Mouse (Mus musculus) frontal cortex, postnatal 10 days (tissue): ENCODE results near the gene Pnma1.
A peak's percentile ranks its signal among the peaks of the same experiment; 100 is the strongest.

Experiments used
- DNase-seq, 2 experiments: peaks; one replicate each; pipeline ENCODE4 v3.0.0; 2022; ENCODE audit warnings: low spot score in 2 of 2, mixed read lengths in 1 of 2

Gene Pnma1

DNA sequence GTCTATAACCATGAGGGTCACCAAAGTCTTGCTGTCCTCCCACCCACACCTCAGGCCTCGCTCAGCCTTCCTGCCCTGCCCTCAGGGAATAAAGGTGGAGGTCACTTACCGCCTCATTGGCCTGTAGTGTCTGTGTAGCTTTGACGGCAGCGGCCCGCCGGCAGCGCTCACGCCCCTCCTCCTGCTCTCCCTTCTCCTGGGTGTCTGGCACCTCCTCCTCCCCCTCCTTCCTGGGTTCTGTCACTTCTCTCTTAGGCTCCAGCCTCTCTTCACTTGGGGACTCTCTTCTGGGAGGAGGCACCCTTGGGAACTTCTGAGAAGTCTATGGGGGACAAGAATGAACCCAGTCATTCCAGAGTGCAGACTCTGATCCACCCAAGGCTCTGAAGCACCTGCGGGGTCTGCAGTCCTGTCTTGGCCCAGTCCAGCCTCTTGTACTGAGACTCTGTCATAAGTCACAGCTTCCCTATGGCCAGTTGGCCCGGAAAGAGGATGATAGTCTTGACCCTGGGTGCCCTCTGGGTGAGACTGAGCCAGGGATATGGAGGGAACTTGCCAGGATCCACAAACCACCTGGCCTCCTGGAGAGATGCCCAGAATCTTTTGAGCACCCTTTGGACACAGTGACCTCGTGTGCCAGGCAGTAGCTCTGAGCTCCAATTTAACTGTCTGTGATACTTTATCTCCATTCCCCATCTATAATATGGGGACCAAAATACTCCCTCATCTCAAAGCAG is 6.7 kb upstream of the Pnma1 start:
- DNase-seq, result no peak

DNA sequence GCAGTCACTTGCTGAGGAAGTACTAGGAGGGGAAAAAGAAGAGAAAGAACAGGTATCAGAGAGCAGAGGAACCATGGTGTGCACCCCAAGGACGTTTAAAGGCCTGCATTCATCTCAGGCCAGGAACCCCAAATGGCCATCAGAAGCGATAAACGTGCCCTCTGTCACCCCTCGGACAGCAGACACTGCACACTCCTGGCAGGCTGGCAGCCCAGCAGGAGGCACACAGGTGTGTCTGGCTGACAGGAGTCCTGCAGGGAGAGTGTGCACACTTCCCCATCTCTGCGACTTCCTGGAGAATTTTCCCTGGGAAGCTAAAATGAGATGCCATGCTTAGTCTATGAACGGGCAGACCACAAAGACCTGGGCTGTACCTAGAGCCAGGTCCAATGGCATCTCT is 5.1 kb upstream of the Pnma1 start:
- no peak for DNase-seq

DNA sequence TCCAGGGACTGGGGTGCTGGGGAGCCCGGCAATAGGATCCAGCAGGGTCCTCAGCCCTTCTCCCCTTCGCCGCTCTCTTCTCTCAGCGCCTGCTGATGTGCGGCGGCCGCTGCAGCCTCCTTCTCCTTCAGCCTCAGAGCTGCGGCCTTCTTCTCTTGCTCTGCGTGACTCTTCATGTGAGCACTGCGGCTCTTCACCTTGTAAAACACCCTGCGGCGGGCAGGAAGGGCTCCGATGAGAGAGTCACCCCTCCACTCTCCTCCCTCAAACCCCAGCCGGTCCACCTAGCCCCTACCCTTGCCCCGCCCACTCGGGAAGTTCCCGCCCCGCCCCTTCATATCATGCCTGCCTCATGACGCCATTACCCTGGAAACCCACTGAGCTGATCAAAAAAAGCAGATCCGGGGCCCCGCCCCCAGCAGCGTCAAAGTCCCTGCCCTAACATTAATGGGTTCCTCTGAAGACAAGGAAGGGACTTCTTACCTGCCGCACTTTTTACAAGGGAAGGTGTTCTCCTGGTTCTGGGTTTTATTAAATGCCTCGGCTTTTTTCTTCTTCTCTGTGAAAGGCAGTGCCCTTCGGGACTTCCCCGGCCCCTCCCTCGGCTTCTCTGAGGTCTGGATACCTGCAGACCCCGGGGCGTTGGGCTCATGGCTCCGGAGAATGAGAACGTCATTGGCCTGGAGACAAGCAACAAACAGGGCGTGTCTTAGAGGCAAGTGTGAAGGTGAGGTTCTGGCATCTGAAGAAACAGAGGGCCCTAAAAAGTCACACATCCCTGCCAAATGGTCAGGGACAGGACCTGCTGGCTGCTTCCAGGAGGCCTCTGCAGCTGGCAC is 4.3 kb upstream of the Pnma1 start:
- DNase-seq, result no peak

DNA sequence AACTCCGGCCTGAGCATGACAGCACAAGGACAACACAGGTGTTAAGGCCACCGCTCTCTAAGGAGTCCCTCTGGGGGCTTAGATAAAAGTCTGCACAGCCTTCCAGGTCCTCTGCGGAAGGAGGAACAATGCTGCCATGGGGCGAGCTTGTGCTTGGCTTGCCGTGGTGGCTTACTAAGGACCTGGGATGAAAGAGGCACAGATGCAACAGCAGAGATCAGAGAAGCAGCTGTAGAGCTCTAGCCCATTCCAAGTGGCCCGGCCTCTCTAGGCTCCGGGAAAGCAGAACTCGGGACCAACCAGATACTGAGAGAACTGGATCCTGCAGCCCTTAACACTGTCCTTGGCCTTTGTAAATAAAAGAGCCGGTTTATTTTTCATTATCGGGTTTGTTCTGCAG is 3.6 kb upstream of the Pnma1 start:
- DNase-seq, result no peak

DNA sequence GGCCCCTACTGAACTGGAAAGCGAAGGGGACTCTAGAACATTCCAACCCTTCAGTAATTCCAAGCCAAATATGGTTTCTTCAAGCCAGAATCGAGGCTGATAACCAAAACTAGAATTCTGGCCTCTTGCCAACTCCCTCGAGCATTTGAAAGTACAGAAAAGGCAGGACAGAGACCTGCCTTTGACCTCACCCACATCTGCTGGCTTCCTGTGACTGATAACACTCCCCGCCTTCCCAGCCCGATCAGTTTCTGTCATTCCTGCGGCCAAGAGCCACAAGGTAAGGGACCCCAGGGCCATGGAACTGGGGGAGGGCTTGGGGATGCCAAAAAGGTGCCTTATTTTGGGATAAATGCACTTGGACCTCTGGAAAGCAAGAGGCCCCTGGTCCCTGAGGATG is 2.7 kb upstream of the Pnma1 start:
- DNase-seq, result no peak

DNA sequence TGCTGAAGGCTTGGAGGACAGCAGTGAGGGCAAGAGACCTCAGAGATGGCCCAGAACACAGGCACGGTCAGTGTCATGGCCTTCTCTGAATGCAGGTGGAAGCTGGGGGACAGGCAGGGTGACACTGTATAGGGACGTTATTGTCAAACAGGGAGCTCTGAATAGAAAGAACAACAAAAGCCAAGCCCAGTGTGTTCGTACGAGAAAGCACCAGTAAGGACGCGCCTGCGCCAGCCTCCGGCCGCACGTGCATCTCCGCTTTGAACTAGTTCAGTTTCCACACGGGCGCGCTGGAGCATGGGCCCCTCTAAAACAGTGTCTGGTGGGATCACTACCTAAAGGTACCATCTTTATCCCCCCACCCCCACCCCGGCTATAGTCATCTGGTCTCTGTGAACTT is 1.7 kb upstream of the Pnma1 start:
- DNase-seq, result no peak

DNA sequence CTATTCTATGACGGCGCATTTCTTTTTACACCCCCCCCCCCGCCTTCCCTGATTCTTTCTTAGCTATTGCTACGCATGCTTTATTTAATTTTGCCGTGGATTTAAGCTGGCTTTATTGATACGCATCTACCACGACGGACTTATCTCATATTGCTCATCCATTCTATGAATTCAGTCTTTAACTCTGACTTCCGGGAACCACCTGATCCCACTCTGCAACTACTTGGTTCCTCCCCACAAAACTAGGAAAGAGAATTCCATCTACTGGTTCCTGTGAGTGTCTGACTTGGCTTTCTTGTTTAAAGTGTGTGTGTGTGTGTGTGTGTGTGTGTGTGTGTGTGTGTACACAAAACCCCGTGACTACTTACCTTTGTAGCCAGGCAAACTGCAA is 328 bp upstream of the Pnma1 start:
- no peak for DNase-seq

DNA sequence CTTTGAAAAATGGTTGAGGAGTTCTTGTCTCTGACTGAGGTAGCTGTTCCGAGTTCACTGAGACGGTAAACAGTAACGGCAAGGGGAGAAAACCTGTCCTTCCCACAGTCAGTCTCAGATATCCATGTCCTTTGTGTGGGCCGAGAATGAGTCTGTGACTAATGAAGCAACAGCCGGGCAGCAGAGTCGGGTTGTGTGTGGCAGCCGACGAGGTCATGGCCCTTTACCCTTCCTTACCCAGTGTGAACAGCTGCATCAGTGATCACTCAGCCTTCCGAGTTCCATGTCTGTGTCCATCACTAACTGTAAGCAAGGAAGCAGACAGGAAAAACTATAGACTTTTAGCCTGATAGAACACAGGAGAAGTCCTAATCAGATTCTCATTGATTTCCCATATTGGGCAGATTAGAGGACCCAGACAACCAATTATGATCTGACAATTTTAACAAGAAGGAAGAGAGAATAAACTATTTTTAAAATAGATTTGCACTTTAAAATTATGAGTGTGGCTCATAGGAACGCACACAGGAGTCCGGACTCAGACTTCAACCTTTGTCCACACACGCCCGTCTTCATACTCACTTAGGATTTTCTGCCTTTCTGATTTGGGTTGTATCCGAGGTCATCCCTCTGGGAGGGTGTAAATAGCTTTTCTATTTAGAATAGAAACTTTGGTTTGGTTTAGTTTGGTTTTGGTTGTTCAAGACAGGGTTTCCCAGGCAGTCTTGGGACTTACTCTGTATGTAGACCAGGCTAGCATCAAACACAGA is 5.8 kb downstream of the Pnma1 start:
- no peak for DNase-seq

DNA sequence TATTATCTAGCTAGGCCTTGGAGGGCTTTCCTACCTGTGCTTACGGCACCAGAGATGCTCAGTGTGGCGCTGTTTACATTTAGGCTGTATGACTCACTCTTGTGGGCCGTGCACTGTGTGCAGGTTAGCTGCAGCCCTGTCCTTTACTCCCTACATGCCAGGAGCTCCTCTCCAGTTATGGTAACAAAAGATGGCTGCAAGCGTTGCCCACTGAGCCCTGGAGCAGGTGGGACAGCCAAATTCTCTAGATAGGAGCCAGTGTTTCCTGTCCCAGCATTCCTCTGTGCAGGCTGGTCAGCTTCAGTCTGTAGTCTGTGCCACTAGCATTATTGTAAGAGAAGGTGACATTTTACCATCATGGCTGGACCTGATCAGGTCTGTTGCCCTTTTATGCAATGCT is 7.0 kb downstream of the Pnma1 start:
- no peak for DNase-seq

DNA sequence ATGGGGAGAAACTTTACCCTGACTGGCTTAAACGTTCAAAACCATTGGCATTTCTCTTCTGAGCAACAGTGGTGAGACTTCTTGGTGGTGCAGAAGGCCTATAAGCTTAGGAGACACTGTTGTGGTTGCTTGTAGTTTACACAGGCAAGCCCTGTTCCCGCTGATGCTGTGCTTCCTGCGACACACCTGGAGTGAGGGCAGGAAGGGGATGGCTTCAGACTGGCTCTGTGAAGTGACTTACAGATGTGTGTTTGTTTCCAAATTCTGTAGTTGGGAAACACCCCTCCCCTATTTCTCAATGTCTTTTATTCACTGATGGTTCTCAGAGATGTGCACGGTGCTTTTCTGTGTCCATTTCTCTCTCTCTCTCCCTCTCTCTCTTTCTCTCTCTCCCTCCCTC is 8.2 kb downstream of the Pnma1 start:
- no peak for DNase-seq

DNA sequence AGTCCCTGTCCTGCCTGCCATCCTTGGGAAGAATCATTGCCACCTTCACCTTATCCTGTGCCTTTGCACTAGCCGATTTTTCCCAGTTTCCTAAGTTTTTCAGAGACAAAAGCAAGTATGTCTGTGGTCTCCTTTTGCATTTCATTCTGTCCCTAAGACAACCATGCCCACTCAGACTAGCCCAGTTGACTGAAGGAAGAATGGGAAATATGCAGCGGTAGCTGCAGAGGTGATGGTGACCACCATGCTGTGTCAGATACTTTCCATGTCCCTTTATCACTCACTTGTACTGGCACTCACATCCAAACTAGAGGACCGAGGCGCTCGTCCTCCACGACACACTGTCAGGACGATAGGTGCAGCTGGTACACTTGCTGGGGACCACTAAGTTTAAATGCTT is 11.2 kb downstream of the Pnma1 start:
- DNase-seq, result no peak

DNA sequence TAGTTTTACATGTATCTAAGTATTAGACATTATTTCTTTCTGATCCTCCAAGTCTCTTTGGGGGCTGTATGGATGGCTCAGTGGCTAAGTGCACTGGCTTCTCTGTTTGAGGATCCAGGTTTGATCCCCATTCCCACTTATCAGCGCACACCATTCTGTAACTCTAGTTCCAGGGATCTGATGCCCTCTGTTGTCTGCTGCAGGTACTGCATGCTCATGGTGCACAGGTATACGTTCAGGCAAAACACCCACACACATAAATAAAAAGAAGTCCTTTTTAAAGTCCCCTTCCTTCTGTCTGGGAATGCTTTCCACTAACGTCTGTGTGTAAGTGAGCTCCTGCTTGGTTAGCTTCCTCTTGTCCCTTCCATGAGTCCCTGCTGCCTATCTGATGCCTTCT is 16.0 kb downstream of the Pnma1 start:
- no peak for DNase-seq

DNA sequence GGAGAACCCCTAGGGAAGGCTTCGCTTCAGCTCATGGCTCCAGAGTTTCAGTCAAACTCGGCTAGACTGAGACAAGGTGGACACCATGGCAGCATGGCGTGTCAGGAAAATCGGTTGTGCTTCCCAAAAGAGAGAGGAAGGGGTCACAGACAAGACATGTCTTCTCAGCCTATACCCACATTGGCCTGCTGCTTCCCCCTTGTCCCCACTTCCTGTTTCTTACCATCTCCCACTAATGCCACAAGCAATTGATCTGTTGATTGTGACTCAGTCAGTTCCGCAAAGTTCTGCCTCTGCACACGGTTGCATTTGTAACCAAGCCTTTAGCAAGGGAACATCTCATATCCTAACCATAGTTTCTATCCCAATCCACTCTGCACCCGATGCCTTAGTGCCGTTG is 18.4 kb downstream of the Pnma1 start:
- DNase-seq, result no peak

DNA sequence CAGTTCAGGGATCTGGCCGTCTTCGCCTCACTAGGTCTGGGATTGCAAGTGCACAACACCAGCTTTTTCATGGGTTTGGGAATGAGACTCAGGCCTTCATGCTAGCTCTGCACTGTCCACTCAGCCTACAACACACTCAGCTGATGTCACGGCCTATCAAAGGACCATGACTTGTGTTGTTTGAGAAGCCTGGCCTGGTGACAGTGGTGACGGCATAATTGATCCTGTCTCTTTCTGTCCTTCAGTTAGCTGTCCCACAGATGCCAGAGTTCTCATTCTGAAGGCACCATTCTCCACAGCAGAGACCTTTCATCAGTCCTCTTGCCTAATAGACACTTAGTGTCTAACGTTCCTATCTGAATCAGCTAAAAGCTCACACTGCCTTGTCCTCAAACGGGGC is 19.7 kb downstream of the Pnma1 start:
- DNase-seq, result no peak

DNA sequence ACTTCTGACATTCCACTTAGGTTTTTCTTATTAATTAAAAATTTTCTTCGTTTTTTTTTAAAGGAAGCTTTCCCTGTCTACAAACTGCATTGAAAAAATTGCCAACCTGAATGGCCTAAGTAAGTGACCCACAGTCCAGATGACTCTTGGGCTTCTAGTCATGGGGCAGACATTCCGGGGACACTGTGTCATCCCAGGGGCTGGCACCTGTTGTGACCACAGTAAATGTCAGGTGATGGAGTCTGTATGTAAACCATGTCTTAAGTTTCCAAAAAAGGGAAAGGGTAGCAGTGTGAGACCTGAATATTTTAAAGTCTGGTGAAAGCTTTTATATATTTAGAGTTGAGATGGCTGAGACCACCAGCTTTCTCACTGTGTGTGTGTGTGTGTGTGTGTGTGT is 21.4 kb downstream of the Pnma1 start:
- no peak for DNase-seq

DNA sequence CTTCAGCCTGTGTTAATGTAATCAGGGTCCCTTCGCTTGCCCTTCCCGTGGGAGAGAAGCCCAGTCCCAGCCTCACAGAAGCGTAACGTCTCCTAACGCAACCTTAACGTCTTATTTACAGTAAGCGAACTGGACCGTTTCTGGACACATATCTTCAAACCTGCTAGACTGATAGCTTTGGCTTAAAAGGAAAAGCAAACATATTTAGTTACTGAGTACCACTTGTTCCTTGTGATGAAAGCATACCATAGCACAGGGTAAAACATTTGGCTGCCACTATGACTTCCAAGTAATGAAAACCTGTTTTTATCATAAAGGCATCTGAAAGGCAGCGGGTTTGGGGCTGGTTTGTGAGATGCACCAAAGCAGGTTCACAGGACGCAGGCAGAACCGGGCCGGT is 22.4 kb downstream of the Pnma1 start:
- DNase-seq, result no peak

DNA sequence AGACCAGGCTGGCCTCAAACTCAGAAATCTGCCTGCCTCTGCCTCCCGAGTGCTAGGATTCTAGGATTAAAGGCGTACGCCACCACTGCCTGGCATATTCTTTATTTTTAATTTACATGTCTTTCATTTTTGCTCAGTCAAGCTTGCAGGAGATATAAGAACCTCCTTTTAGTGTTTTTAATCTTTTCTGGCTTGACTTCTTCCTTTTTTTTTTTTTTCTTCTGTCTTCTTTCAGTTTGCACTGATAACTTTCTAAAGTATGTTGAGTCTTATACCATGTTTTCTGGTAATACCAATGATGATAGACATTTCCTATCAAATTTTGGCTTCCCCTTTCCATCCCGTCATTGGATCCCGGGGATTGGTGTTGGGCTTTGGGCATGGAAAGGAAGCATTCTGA is 28.7 kb downstream of the Pnma1 start:
- DNase-seq, result no peak

DNA sequence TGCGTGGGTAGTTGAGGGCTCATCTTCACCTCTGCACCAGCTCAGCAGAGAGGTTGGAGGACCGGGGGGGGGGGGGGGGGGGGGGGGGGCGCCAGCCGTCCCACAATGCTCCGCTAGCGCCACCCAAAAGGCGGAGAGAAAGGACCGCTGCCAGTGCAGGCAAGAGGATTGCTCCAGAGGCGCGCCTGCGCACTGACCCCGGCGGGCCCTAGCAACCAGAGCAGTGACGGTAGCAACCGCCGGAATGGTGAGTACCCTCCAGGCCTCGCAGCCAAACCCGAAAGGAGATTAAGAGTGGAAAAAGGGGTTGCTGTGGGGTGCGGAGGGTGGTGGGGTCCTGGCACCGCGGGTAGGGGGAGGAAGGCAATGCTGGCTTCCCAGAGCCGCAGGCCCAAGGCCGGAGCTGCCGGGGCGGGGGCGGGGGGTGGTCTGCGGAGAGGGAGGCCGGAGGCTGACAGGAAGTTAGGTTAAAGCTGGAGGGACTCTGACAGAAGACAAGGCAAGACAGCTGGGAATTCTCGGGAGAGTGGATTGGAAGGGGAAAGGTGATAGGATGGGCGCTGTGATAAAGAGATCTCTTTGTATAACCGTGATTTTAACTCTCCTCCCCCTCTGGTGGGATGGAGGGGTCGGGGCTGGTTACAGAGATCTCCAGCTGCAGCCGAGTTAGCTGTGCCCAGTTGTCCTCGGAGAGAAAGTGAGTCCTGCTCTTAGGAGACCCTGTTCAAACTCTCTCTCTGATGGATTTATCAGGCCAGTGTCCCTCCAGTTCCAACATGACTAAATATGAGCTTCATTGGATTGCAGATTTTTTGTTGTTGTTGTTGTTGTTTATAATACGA is 33.9 kb downstream of the Pnma1 start, which contains the start of gene Dnal1:
Gene Dnal1, plus strand, starts transcription at position 214 of the 842 bp plus-strand sequence.
- peak; percentile 78 to 87 for DNase-seq

DNA sequence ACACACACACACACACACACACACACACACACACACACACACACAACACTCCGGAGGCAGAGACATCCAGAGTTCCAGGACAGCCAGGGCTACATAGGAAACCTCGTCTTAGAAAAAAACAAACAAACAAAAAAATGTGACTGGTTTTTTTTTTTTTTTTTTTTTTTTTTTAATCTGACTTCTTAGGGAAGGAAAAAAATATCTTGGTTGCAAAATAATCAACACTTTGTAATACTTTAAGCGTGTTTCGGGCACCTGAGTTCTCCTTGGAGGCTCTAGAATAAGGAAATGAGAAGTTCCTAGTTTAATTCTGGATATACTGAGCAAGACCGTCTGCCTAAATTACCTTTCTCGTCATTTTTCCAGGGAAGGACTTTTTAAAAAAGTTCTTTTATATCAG is 34.6 kb downstream of the Pnma1 start:
- DNase-seq, result no peak

DNA sequence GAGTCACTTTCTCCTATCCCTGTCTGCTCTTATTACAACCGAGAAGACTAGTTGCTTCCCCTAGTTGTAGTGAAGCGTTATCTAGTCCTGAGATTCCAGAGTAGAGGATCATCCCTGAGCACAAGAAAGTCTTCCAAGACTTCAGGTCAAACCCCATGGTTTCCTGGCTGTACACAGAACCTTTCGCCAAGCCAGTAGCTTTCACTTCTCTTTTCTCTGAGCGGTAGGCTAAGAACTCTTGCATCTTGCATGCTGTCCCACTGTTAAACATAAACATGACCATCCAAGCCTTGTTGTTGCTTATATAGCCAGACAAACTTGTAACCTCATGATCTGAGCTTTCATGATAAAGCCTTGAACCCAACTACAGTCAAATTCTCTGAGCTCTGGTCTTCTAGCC is 37.5 kb downstream of the Pnma1 start:
- DNase-seq, result no peak

DNA sequence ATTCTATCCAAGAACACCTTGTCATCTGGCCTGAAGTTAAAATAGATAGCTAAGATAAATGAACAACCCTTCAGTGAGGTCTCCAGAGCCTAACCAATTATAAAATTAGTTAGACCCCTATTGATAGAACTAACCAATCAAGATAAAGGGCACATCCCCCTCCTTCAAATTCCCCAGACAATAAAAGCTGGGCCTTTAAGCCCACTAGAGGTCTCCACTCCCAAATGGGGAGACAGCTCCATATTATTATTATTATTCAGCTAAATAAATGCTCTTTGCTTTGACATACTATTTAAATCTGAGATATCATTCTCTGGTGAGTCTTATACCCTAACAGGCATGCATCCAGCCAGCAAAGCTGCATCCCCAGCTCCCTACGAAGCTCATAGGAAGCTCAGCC is 38.4 kb downstream of the Pnma1 start:
- no peak for DNase-seq

DNA sequence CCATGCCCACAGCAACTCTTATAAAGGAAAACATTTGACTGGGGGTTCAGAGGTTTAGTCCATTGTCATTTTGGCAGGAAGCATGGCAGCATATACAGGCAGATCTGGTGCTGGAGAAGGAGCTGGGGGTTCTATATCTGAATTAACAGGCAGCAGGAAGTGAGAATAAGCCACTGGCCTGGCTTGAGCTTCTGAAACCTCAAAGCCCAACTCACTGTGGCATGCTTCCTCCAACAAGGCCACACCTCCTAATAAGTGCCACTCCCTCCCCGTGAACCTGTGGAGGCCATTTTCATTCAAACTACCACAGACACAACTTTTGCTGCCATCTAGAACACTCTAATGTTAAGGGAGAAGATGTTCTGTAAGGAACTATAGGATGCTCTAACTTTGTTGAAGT is 40.6 kb downstream of the Pnma1 start:
- DNase-seq, result no peak
